Mouse (Mus musculus) stomach, adult 2 months (tissue): ENCODE measurements around the gene Obox5. TPM values are rescaled to one million over a fixed set of nuclear protein-coding genes. Genes with fewer than 3 reads are reported as not detected.

ENCODE experiments used
- polyA plus RNA-seq: library from polyadenylated mRNA; depleted of rRNA; stranded (reverse); fragments of >200 nt; gene quantifications from 2 replicates; pipeline ENCODE4 v1.2.3, GENCODE M21; 2012; rRNA removed

Obox5 gene
- polyA plus RNA-seq: not detected in 2 replicates

GRCm38 (mm10) chr7:15749831-15750230 is at the start of gene Obox5:
Gene Obox5, plus strand, starts transcription at chr7:15750131.

Other genes starting within 250 kb of the Obox5 start
- gene Obox3, start 110.2 kb upstream of the Obox5 start, polyA plus RNA-seq: not detected in 2 replicates
- gene Obox6, start 89.5 kb downstream of the Obox5 start, polyA plus RNA-seq: not detected in 2 replicates
- not detected in 2 replicates for gene Crx, start 129.8 kb downstream of the Obox5 start, polyA plus RNA-seq
- not detected in 2 replicates for gene Crxos, start 132.5 kb downstream of the Obox5 start, polyA plus RNA-seq
- gene Selenow, start 172.3 kb downstream of the Obox5 start, polyA plus RNA-seq: 138 and 184 TPM in 2 replicates
- gene Nop53, start 195.9 kb downstream of the Obox5 start, polyA plus RNA-seq: 35.0 and 43.3 TPM in 2 replicates
- 27.5 and 29.2 TPM in 2 replicates for gene Ehd2, start 217.4 kb downstream of the Obox5 start, polyA plus RNA-seq